Mouse (Mus musculus): ENCODE results near the gene Il9.

GRCm38 (mm10) chr13:56449239-56450030, 32.6 kb downstream of the Il9 start:
- no peak for TF ChIP-seq CTCF (IDR thresholded peaks at IDR 0.05; ENCODE audit: control insufficient read depth, insufficient read depth, insufficient read length)
- TF ChIP-seq MYOD1 (IDR thresholded peaks at IDR 0.05; ENCODE audit: control insufficient read depth, insufficient read length, low read depth): no peak
- no peak for TF ChIP-seq FOSL1 (IDR thresholded peaks at IDR 0.05; ENCODE audit: insufficient read depth, low read length, poor library complexity, severe bottlenecking)
